Mouse (Mus musculus): ENCODE results near the gene Cdk20.
A peak's percentile ranks its signal among the peaks of the same experiment; 100 is the strongest.

Gene Cdk20

GRCm38 (mm10) chr13:64432017-64432995 is at the start of gene Cdk20:
Gene Cdk20 (plus strand): TSS chr13:64432314.
- peak; percentile 90 to 95 for DNase-seq

- DNase-seq: no peak
Measured at GRCm38 (mm10) chr13:64384937-64385336, 47.2 kb upstream of the Cdk20 start.

GRCm38 (mm10) chr13:64386048-64386447 is 46.1 kb upstream of the Cdk20 start:
- no peak for DNase-seq

GRCm38 (mm10) chr13:64388415-64388814 is 43.7 kb upstream of the Cdk20 start:
- DNase-seq: no peak

GRCm38 (mm10) chr13:64396979-64397378 is 35.1 kb upstream of the Cdk20 start:
- no peak for DNase-seq

- DNase-seq: no peak
Measured at GRCm38 (mm10) chr13:64398065-64398464, 34.0 kb upstream of the Cdk20 start.

- DNase-seq: no peak
Measured at GRCm38 (mm10) chr13:64399906-64400305, 32.2 kb upstream of the Cdk20 start.

GRCm38 (mm10) chr13:64400801-64401361 is 31.2 kb upstream of the Cdk20 start:
- DNase-seq: peak; percentile 39 to 63

GRCm38 (mm10) chr13:64402006-64402405 is 30.1 kb upstream of the Cdk20 start:
- peak in 1 of 2 experiments; percentile 18 for DNase-seq

GRCm38 (mm10) chr13:64402504-64402949 is 29.6 kb upstream of the Cdk20 start:
- no peak for DNase-seq

GRCm38 (mm10) chr13:64402951-64403460 is 29.1 kb upstream of the Cdk20 start:
- no peak for DNase-seq

- no peak for DNase-seq
Measured at GRCm38 (mm10) chr13:64403519-64403918, 28.6 kb upstream of the Cdk20 start.

- DNase-seq: no peak
Measured at GRCm38 (mm10) chr13:64405550-64405949, 26.6 kb upstream of the Cdk20 start.

GRCm38 (mm10) chr13:64407992-64408391 is 24.1 kb upstream of the Cdk20 start:
- no peak for DNase-seq

- DNase-seq: no peak
Measured at GRCm38 (mm10) chr13:64410604-64411003, 21.5 kb upstream of the Cdk20 start.

GRCm38 (mm10) chr13:64411282-64411681 is 20.8 kb upstream of the Cdk20 start:
- DNase-seq: no peak

- no peak for DNase-seq
Measured at GRCm38 (mm10) chr13:64412752-64413257, 19.3 kb upstream of the Cdk20 start.

GRCm38 (mm10) chr13:64415659-64416058 is 16.5 kb upstream of the Cdk20 start:
- DNase-seq: no peak

GRCm38 (mm10) chr13:64416955-64417601 is 15.0 kb upstream of the Cdk20 start:
- peak; percentile 38 to 78 for DNase-seq

GRCm38 (mm10) chr13:64420847-64421246 is 11.3 kb upstream of the Cdk20 start:
- DNase-seq: no peak

- DNase-seq: no peak
Measured at GRCm38 (mm10) chr13:64421386-64421785, 10.7 kb upstream of the Cdk20 start.

GRCm38 (mm10) chr13:64421952-64422606 is 10.0 kb upstream of the Cdk20 start:
- peak in 1 of 2 experiments; percentile 9 for DNase-seq

- no peak for DNase-seq
Measured at GRCm38 (mm10) chr13:64422607-64422957, 9.5 kb upstream of the Cdk20 start.
